Mouse (Mus musculus): ENCODE results near the gene Kcnmb2. TPM values are rescaled to one million over a fixed set of nuclear protein-coding genes. Genes with fewer than 3 reads are reported as not detected.

Kcnmb2 gene
- total RNA-seq, 2 experiments from 2014 or later, result not detected

- DNase-seq (ENCODE audit: low spot score), result no peak
- intact Hi-C loops (cut with DNase I), result no loop called here
These were observed 228.4 kb downstream of the Kcnmb2 start for GRCm38 (mm10) chr3:32130696-32131095.

GRCm38 (mm10) chr3:32132395-32133004 lies 230.2 kb downstream of the Kcnmb2 start:
- DNase-seq (ENCODE audit: low spot score), result no peak
- intact Hi-C loops (cut with DNase I), result no loop called here

GRCm38 (mm10) chr3:32144194-32144593 lies 241.9 kb downstream of the Kcnmb2 start:
- intact Hi-C loops (cut with DNase I), result no loop called here
- DNase-seq (ENCODE audit: low spot score), result no peak

GRCm38 (mm10) chr3:32144655-32145054 lies 242.3 kb downstream of the Kcnmb2 start:
- intact Hi-C loops (cut with DNase I), result no loop called here
- DNase-seq (ENCODE audit: low spot score), result no peak

GRCm38 (mm10) chr3:32147739-32148138 lies 245.4 kb downstream of the Kcnmb2 start:
- DNase-seq (ENCODE audit: low spot score), result no peak
- intact Hi-C loops (cut with DNase I), result no loop called here

GRCm38 (mm10) chr3:32149851-32150570 lies 247.7 kb downstream of the Kcnmb2 start:
- intact Hi-C loops (cut with DNase I), result no loop called here
- DNase-seq (ENCODE audit: low spot score), result no peak

- no peak for DNase-seq (ENCODE audit: low spot score)
- intact Hi-C loops (cut with DNase I), result no loop called here
These were observed 278.2 kb downstream of the Kcnmb2 start for GRCm38 (mm10) chr3:32180519-32180918.

- intact Hi-C loops (cut with DNase I), result no loop called here
- no peak for DNase-seq (ENCODE audit: low spot score)
These were observed 283.7 kb downstream of the Kcnmb2 start for GRCm38 (mm10) chr3:32185855-32186522.

GRCm38 (mm10) chr3:32188521-32188920 lies 286.2 kb downstream of the Kcnmb2 start:
- intact Hi-C loops (cut with DNase I), result loop anchor here (2.0 kb wide), 1 partner anchor 398 kb away; no protein-coding TSS in a partner anchor
- DNase-seq (ENCODE audit: low spot score), result no peak

GRCm38 (mm10) chr3:32188955-32189354 lies 286.6 kb downstream of the Kcnmb2 start:
- DNase-seq (ENCODE audit: low spot score), result no peak
- intact Hi-C loops (cut with DNase I), result loop anchor here (2.0 kb wide), 1 partner anchor 398 kb away; no protein-coding TSS in a partner anchor

GRCm38 (mm10) chr3:32189956-32190355 lies 287.6 kb downstream of the Kcnmb2 start:
- no peak for DNase-seq (ENCODE audit: low spot score)
- intact Hi-C loops (cut with DNase I), result loop anchor here (2.0 kb wide), 1 partner anchor 399 kb away; no protein-coding TSS in a partner anchor

GRCm38 (mm10) chr3:32194014-32194413 lies 291.7 kb downstream of the Kcnmb2 start:
- no peak for DNase-seq (ENCODE audit: low spot score)
- intact Hi-C loops (cut with DNase I), result no loop called here

- intact Hi-C loops (cut with DNase I), result no loop called here
These were observed 324.4 kb downstream of the Kcnmb2 start for GRCm38 (mm10) chr3:32226755-32227154.

GRCm38 (mm10) chr3:32236766-32237165 lies 334.5 kb downstream of the Kcnmb2 start:
- intact Hi-C loops (cut with DNase I), result no loop called here
- no peak for DNase-seq (ENCODE audit: low spot score)

More at GRCm38 (mm10) chr3:32226755-32227154, 324.4 kb downstream of the Kcnmb2 start:
- DNase-seq (ENCODE audit: low spot score), result no peak
